Mouse (Mus musculus) CH12.LX (cell line): ENCODE data around the gene Mcm3. TPM values are rescaled to one million over a fixed set of nuclear protein-coding genes. Genes with fewer than 3 reads are reported as not detected.

Source experiments
- DNase-seq: peaks from one replicate; pipeline ENCODE4 v3.0.0-alpha.2; 2013; ENCODE audit errors: extremely low read depth
- H3K27ac ChIP-seq: 2 replicates; pipeline ENCODE4 v1.5.1; 2012; ENCODE audit warnings: low read depth, mild to moderate bottlenecking, control low read depth, moderate library complexity; ENCODE audit not compliant: insufficient read depth
- H3K27me3 ChIP-seq: replicated peaks from 2 replicates; pipeline ENCODE3; 2012; ENCODE audit warnings: inconsistent platforms
- H3K36me3 ChIP-seq, 2 experiments: replicated peaks in 1 of 2; 2 replicates each; pipeline versions ENCODE3 to v1.6.1; 2012; ENCODE audit warnings: inconsistent platforms in 1 of 2, low read length in 1 of 2, mild to moderate bottlenecking in 1 of 2, mixed read lengths in 1 of 2, moderate library complexity in 1 of 2; ENCODE audit not compliant: control insufficient read depth in 1 of 2, insufficient read depth in 1 of 2
- H3K4me1 ChIP-seq, 2 experiments: 2 replicates each; pipeline ENCODE4 v1.6.1; 2012; ENCODE audit warnings: inconsistent platforms in 1 of 2, moderate library complexity in 1 of 2; ENCODE audit not compliant: insufficient read depth in 2 of 2, control insufficient read depth in 1 of 2
- H3K4me2 ChIP-seq: 2 replicates; pipeline ENCODE4 v1.6.1; 2012; ENCODE audit warnings: low read depth, mild to moderate bottlenecking, control low read depth; ENCODE audit not compliant: poor library complexity, insufficient read depth, severe bottlenecking
- H3K4me3 ChIP-seq, 3 experiments: fragments of 150-350 bp in 1 of 3; sonication (generic) in 1 of 3; replicated peaks in 1 of 3; 2 replicates each; pipeline versions ENCODE3 to v1.5.1; 2011 to 2012; ENCODE audit warnings: low read depth in 2 of 3, low read length in 2 of 3, mild to moderate bottlenecking in 2 of 3, moderate library complexity in 2 of 3, control low read depth in 1 of 3, improper control_type of control experiment in 1 of 3, inconsistent platforms in 1 of 3, mixed read lengths in 1 of 3; ENCODE audit not compliant: poor library complexity in 1 of 3
- H3K79me2 ChIP-seq: replicated peaks from 2 replicates; pipeline ENCODE4 v1.6.1; 2012; ENCODE audit warnings: mild to moderate bottlenecking, moderate library complexity; ENCODE audit not compliant: control insufficient read depth, poor library complexity, insufficient read depth, severe bottlenecking; ENCODE audit errors: extremely low read depth
- H3K9ac ChIP-seq: 2 replicates; pipeline ENCODE4 v1.6.1; 2012; ENCODE audit warnings: low read depth, mild to moderate bottlenecking, control low read depth, moderate library complexity; ENCODE audit not compliant: insufficient read depth
- H3K9me3 ChIP-seq: replicated peaks from 2 replicates; pipeline ENCODE3; 2012; ENCODE audit warnings: low read length, inconsistent platforms, mixed read lengths
- CHD2 ChIP-seq: IDR thresholded peaks from 2 replicates; pipeline ENCODE4 v1.6.1; 2011; ENCODE audit warnings: low read length, improper control_type of control experiment
- E2F4 ChIP-seq: IDR thresholded peaks from 2 replicates; pipeline ENCODE4 v1.6.1; 2011; ENCODE audit warnings: low read depth, low read length, improper control_type of control experiment; ENCODE audit not compliant: insufficient replicate concordance
- EP300 ChIP-seq: IDR thresholded peaks from 2 replicates; pipeline ENCODE4 v1.6.1; 2011; ENCODE audit warnings: low read length, improper control_type of control experiment
- GABPA ChIP-seq: IDR thresholded peaks from 2 replicates; pipeline ENCODE4 v1.6.1; 2012; ENCODE audit warnings: low read depth, low read length, improper control_type of control experiment, inconsistent platforms; ENCODE audit not compliant: insufficient replicate concordance
- IRF4 ChIP-seq: IDR thresholded peaks from 2 replicates; pipeline ENCODE4 v1.6.1; 2014; ENCODE audit warnings: low read depth, mild to moderate bottlenecking, inconsistent platforms, low read length, improper control_type of control experiment
- JUN ChIP-seq: IDR thresholded peaks from 2 replicates; pipeline ENCODE4 v1.6.1; 2011; ENCODE audit warnings: low read depth, mild to moderate bottlenecking, low read length, improper control_type of control experiment, moderate library complexity; ENCODE audit not compliant: insufficient read depth
- MAX ChIP-seq: IDR thresholded peaks from 2 replicates; pipeline ENCODE4 v1.6.1; 2011; ENCODE audit warnings: low read length, improper control_type of control experiment
- MAZ ChIP-seq: IDR thresholded peaks from 2 replicates; pipeline ENCODE4 v1.6.1; 2012; ENCODE audit warnings: low read depth, mild to moderate bottlenecking, inconsistent platforms, low read length, improper control_type of control experiment, moderate library complexity
- MYC ChIP-seq: IDR thresholded peaks from 2 replicates; pipeline ENCODE4 v1.6.1; 2011; ENCODE audit warnings: low read depth, mild to moderate bottlenecking, improper control_type of control experiment, low read length
- NRF1 ChIP-seq: IDR thresholded peaks from 2 replicates; pipeline ENCODE4 v1.6.1; 2014; ENCODE audit warnings: low read depth, mild to moderate bottlenecking, inconsistent platforms, low read length, improper control_type of control experiment, moderate library complexity
- PAX5 ChIP-seq: IDR thresholded peaks from 2 replicates; pipeline ENCODE4 v1.6.1; 2012; ENCODE audit warnings: low read length, inconsistent platforms, mixed read lengths
- POLR2A ChIP-seq: IDR thresholded peaks from 2 replicates; pipeline ENCODE4 v1.6.1; 2011; ENCODE audit warnings: low read depth, mild to moderate bottlenecking, improper control_type of control experiment, low read length
- SIN3A ChIP-seq: IDR thresholded peaks from 2 replicates; pipeline ENCODE4 v1.6.1; 2012; ENCODE audit warnings: low read length, improper control_type of control experiment, inconsistent platforms
- TBP ChIP-seq: conservative IDR thresholded peaks from 2 replicates; pipeline ENCODE4 v1.6.1; 2011; ENCODE audit warnings: low read depth, low read length, improper control_type of control experiment
- TCF12 ChIP-seq: IDR thresholded peaks from 2 replicates; pipeline ENCODE4 v1.6.1; 2014; ENCODE audit warnings: low read depth, mild to moderate bottlenecking, inconsistent platforms, low read length, improper control_type of control experiment
- UBTF ChIP-seq: IDR thresholded peaks from 2 replicates; pipeline ENCODE4 v1.6.1; 2012; ENCODE audit warnings: low read depth, mild to moderate bottlenecking, inconsistent platforms, low read length, improper control_type of control experiment, moderate library complexity
- USF1 ChIP-seq: IDR thresholded peaks from 2 replicates; pipeline ENCODE4 v1.6.1; 2014; ENCODE audit warnings: low read depth, mild to moderate bottlenecking, inconsistent platforms, low read length, improper control_type of control experiment
- USF2 ChIP-seq: conservative IDR thresholded peaks from 2 replicates; pipeline ENCODE4 v1.6.1; 2011; ENCODE audit warnings: low read depth, low read length, improper control_type of control experiment
- ZC3H11A ChIP-seq: IDR thresholded peaks from 2 replicates; pipeline ENCODE4 v1.6.1; 2012; ENCODE audit warnings: low read depth, mild to moderate bottlenecking, inconsistent platforms, low read length, improper control_type of control experiment
- ZNF384 ChIP-seq: IDR thresholded peaks from 2 replicates; pipeline ENCODE4 v1.6.1; 2012; ENCODE audit warnings: low read depth, low read length, improper control_type of control experiment, inconsistent platforms
- dilution Hi-C: fragments of 300-500 bp; cut with MboI; formaldehyde crosslinking; loops from 2 replicates; pipeline ENCODE4 v1.14.3; 2020; ENCODE audit warnings: low sequenced_read_pairs; ENCODE audit not compliant: extremely low pct_unique_long_range_greater_than_20kb, extremely low pct_ligation_motif_present
- in situ Hi-C: fragments of 300-500 bp; cut with MboI; formaldehyde crosslinking; loops from 3 replicates; pipeline ENCODE4 v1.14.3; 2019; ENCODE audit warnings: low sequenced_read_pairs, low pct_ligation_motif_present, low pct_unique_long_range_greater_than_20kb, mixed read lengths
- polyA plus RNA-seq: library from polyadenylated mRNA; unstranded; fragments of >175 nt; gene quantifications from 2 replicates; pipeline ENCODE4 v1.2.1, GENCODE M21; 2012; ENCODE audit warnings: low read depth; ENCODE audit not compliant: insufficient read length
- total RNA-seq, 2 experiments: library from RNA; depleted of rRNA; stranded (reverse); fragments of 300-350 nt in 1 of 2; fragments of >200 nt in 1 of 2; gene quantifications; 2 replicates each; pipeline ENCODE4 v1.2.3; 2012 to 2014

The Mcm3 gene
- total and polyA plus RNA-seq, 3 experiments, result 186 to 372 (median 330) TPM

GRCm38 (mm10) chr1:20788419-20788818, 31.7 kb downstream of the Mcm3 start:
- dilution Hi-C loops, result no loop called here
- H3K4me3 ChIP-seq, result no peak overlapping the region
- no peaks in the 10 kb centered on the region for H3K79me2 ChIP-seq
- in situ Hi-C loops, result no loop called here
- TF ChIP-seq PAX5 (no peak), USF2 (no peak), IRF4 (no peak), CHD2 (no peak), MAX (no peak), POLR2A (no peak), ZNF384 (no peak), ZC3H11A (no peak), E2F4 (no peak), UBTF (no peak), TCF12 (no peak), SIN3A (no peak), JUN (no peak), MYC (no peak), GABPA (no peak), EP300 (no peak), NRF1 (no peak), TBP (no peak)
- no peak for DNase-seq
- H3K36me3 ChIP-seq, result no peaks in the 10 kb centered on the region
- no peak overlapping the region for H3K9ac ChIP-seq
- H3K9me3 ChIP-seq, result no peaks in the 10 kb centered on the region
- no peaks in the 10 kb centered on the region for H3K27me3 ChIP-seq
- H3K4me2 ChIP-seq, result no peak overlapping the region
- no peak overlapping the region for H3K27ac ChIP-seq
- peaks cover 10 to 13% of the 10 kb centered on the region in 2 experiments; a peak in 3 of 4 replicates for H3K4me1 ChIP-seq

GRCm38 (mm10) chr1:20787046-20787445, 33.1 kb downstream of the Mcm3 start:
- dilution Hi-C loops, result no loop called here
- no peaks in the 10 kb centered on the region for H3K9me3 ChIP-seq
- H3K9ac ChIP-seq, result no peak overlapping the region
- H3K4me1 ChIP-seq, result peaks cover 6 to 11% of the 10 kb centered on the region in 2 experiments; a peak in 3 of 4 replicates
- H3K4me3 ChIP-seq, result no peak overlapping the region
- TF ChIP-seq SIN3A (no peak), NRF1 (no peak), USF1 (no peak), MAZ (no peak)
- in situ Hi-C loops, result no loop called here
- H3K4me2 ChIP-seq, result no peak overlapping the region
- H3K79me2 ChIP-seq, result no peaks in the 10 kb centered on the region
- H3K36me3 ChIP-seq, result no peaks in the 10 kb centered on the region
- no peaks in the 10 kb centered on the region for H3K27me3 ChIP-seq
- no peak overlapping the region for H3K27ac ChIP-seq
- no peak for DNase-seq
